Mouse (Mus musculus) gastrocnemius, adult 2 months (tissue): ENCODE results near the gene Nudt8. TPM values are rescaled to one million over a fixed set of nuclear protein-coding genes. Genes with fewer than 3 reads are reported as not detected.
"Not testable (repeated sequence)": the region's sequence is repeated elsewhere in the genome, so short reads cannot be mapped to it uniquely, and the experiment has no call there.

Experiments used
- DNase-seq: peaks from one replicate; pipeline ENCODE4 v3.0.0; 2022
- H3K27ac ChIP-seq: fragments of 200-600 bp; 2 replicates; pipeline ENCODE4 v1.8.1; 2022; ENCODE audit warnings: mild to moderate bottlenecking
- H3K4me3 ChIP-seq: fragments of 200-600 bp; 2 replicates; pipeline ENCODE4 v1.8.1; 2022; ENCODE audit warnings: mild to moderate bottlenecking, moderate library complexity
- CTCF ChIP-seq: fragments of 200-600 bp; IDR thresholded peaks from 2 replicates; pipeline ENCODE4 v1.8.1; 2022; ENCODE audit warnings: antibody characterized with exemption, mild to moderate bottlenecking, moderate library complexity
- intact Hi-C: fragments of 180-260 bp; cut with DNase I; formaldehyde crosslinking; loops from one replicate; pipeline ENCODE4 v1.15.1; 2025
- total RNA-seq, 2 experiments: library from RNA; stranded (reverse); gene quantifications; 2 replicates each; pipeline ENCODE4 v1.2.3; 2021

Nudt8 gene
- total RNA-seq, 2 experiments from 2014 or later: 19.2 to 31.9 TPM

DNA sequence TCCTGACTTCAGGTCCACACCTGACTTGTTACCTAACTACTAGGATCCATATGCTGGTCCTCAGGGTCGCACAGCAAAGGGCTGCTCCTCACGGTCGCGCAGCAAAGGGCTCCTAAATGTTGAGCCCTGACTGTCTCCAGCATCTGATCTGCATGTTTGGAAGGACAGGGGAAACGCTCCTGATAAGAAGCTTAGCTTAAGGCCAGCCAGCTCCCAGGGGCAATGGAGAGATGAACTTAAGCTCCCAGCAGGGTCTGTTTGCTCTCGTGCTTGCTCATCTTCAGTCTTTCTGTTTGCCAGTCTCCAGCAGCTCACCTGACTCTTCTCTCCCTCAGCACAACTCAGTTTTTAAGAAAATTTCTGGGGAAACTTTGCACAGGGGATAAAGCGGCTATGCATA lies 32.3 kb downstream of the Nudt8 start:
- no peak for DNase-seq
- intact Hi-C loops: no loop called here
- no peak for TF ChIP-seq CTCF
- no peak overlapping the region for H3K27ac ChIP-seq
- no peak overlapping the region for H3K4me3 ChIP-seq

DNA sequence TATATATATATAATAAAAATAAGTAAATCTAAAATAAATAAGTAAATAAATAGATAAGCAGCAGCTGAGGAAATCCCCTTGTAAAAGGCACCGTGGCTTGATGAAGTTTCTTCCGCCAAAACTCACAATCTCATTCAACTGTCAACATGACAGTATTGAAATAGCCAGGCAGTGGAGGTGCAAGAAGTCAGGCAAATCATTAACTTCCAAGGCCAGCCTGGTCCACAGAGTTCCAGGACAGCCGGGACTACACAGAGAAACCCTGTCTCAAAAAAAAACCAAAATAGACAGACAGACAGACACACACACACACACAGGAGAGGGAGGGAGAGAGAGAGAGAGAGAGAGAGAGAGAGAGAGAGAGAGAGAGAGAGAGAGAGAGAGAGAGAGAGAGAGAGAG lies 32.9 kb downstream of the Nudt8 start:
- no peak for DNase-seq
- intact Hi-C loops: no loop called here
- no peak overlapping the region for H3K4me3 ChIP-seq
- H3K27ac ChIP-seq: no peak overlapping the region
- no peak for TF ChIP-seq CTCF

DNA sequence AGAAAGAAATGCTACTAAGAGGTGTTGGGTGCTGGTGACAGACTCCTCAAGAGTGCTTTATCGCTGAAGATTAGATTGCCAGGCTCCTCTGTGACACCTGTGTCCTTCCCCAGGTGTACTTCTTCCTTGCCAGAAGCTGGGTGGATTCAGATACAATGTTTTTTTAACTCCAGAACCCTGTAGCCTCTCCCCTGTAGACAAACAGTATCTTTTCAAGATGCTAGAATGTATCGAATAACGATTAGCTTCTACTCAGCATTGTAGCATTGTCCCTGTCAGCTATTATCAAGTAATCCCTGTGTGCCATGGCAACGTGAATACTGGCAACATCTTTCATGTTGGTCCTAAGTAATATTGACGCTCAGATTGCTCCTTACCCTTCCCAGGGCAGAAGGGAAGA lies 33.4 kb downstream of the Nudt8 start:
- Histone ChIP-seq H3K27ac (no peak overlapping the region), H3K4me3 (no peak overlapping the region)
- TF ChIP-seq CTCF: no peak
- intact Hi-C loops: no loop called here
- DNase-seq: no peak

DNA sequence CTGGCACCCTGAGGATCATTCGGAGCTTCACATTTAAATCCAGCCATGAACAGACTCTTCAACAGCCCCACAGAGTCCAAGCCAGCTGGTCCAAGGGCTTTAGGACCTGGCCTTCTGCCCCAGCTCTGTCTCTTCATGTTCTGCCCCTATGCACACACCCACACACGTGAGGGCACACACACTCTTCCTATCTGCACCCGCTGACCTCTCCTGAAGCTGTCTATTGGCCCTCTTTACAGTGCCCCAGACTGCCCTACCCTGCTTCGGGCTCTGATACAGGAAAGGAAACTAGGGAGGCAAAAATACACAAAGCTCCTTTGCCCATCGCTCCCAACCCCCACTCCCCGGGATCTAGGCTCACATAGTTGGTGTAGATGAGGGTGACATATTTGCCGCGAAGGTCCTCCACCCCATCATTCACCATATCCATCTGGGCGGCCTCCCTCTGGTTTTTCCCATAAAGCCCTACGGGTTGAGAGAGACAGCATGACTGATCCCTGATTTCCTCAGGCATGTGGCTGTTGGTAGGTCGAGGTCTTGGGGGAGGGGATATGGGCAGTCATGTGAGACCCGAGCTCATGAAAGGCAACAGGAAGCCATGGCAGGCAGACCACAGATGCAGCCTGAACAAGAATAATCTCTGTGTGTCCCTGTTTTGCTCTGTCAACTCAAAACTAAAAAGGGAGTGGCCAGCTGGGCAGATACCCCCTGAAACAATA lies 36.1 kb downstream of the Nudt8 start:
- Histone ChIP-seq H3K27ac (no peak overlapping the region), H3K4me3 (peak overlapping the region; percentile 28)
- no peak for TF ChIP-seq CTCF
- intact Hi-C loops: no loop called here
- DNase-seq: no peak

DNA sequence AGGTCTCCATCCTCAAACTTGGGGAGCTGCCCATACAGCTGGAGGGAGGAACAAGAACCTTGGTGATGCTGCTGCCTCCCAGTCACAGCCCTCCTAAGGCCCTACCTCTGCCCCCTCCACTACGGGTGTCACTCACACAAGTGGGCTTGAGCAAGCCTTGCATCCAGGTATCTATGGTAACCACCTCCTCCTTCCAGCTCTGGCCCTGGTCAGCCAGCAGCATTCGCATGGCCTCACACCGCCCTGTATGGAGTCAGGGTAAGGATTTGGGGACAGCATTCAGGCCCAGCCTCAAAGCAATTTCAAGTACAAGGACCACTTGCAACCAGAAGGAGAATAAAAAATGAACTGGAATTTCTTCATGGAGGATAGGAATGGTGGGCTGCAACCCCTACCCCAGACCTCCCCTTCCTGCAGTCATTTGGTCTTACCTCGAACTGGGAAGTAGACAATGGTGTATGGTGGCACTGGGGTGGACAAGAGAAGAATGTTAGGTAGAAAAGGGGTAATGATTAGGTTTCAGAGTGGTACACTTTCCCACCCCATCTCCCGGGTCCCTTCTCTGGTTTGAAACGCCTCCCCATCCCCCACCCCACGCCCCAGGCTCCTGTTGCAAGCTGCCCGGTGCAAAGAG lies 36.9 kb downstream of the Nudt8 start:
- Histone ChIP-seq H3K4me3 (peak overlapping the region; percentile 84), H3K27ac (peak overlapping the region; percentile 94)
- DNase-seq, intact Hi-C loops: not testable (repeated sequence)

DNA sequence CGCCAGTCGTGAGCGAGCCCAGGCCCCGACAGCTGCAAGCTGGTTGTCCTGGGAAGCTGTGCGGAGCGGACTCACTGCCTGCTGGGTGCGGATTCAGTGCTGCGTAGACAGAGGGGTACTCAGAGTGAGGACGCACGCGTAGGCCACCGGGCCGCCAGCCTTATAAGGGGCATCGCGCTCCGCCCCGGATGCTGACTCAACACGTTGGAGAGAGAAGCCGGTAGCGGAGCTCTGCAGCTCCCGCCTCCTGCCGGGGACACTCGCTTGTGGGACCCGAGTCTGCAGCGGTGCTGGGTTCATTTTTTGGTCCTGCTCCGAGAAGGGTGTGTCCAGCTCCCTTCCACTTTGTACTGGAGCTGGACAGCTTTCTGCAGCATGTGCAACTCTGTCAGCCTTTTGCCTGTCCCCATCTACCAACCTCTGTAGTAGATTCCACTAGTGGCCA lies 37.4 kb downstream of the Nudt8 start, which contains the start of gene Gstp1:
Gstp1 (minus strand) TSS at position 198 of the 445 bp plus-strand sequence.
- peak; percentile 95 for DNase-seq
- Histone ChIP-seq H3K4me3 (peak within 1 kb of the TSS; percentile 84), H3K27ac (peak within 1 kb of the TSS; percentile 94)
- peak; percentile 36; the same call in 1 of the 2 replicates for TF ChIP-seq CTCF
- intact Hi-C loops: no loop called here

- intact Hi-C loops, DNase-seq, H3K27ac ChIP-seq, H3K4me3 ChIP-seq: not testable (repeated sequence)
Measured at GRCm38 (mm10) chr19:4040941-4041340, 40.6 kb downstream of the Nudt8 start.

GRCm38 (mm10) chr19:4041500-4041899 lies 41.1 kb downstream of the Nudt8 start:
- peak overlapping the region; percentile 69 for H3K4me3 ChIP-seq
- intact Hi-C loops, DNase-seq: not testable (repeated sequence)
- peak overlapping the region; percentile 86 for H3K27ac ChIP-seq

DNA sequence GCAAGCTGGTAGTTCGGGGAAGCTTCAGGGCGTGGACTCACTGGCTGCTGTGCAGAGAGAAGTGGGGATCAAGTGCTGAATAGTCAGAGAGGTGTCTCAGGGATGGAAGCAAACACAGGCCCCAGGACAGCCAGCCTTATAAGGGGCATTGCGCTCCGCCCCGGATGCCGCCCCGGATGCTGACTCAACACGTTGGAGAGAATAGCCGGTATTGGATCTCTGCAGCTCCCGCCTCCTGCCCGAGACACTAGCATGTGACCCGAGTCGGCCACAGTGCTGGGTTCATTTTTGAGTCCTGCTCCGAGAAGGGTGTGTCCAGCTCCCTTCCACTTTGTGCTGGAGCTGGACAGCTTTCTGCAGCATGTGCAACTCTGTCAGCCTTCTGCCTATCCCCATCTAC lies 41.7 kb downstream of the Nudt8 start:
- intact Hi-C loops: no loop called here
- H3K4me3 ChIP-seq: peak overlapping the region; percentile 69
- peak; percentile 87 for DNase-seq
- no peak for TF ChIP-seq CTCF
- peak overlapping the region; percentile 86 for H3K27ac ChIP-seq

DNA sequence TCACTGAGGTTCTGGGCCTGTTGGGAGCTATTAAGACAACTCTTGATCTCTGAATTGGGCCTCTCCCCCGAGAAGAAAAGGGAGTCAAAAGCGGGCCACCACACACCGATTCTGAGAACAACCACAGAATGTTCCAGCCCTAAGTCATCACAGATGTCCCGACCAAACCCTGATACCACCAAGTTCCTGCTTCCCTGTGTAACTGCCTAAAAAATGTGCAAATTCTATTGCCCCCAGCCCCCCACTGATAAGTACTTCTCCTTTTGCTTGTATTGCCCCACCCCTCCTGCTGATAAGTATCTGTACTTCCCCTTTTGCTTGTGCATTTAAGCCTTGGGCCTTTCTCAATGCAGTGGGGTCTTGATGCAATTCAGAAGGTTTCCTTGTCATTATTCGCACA lies 43.7 kb downstream of the Nudt8 start:
- intact Hi-C loops, H3K4me3 ChIP-seq, DNase-seq, H3K27ac ChIP-seq: not testable (repeated sequence)

DNA sequence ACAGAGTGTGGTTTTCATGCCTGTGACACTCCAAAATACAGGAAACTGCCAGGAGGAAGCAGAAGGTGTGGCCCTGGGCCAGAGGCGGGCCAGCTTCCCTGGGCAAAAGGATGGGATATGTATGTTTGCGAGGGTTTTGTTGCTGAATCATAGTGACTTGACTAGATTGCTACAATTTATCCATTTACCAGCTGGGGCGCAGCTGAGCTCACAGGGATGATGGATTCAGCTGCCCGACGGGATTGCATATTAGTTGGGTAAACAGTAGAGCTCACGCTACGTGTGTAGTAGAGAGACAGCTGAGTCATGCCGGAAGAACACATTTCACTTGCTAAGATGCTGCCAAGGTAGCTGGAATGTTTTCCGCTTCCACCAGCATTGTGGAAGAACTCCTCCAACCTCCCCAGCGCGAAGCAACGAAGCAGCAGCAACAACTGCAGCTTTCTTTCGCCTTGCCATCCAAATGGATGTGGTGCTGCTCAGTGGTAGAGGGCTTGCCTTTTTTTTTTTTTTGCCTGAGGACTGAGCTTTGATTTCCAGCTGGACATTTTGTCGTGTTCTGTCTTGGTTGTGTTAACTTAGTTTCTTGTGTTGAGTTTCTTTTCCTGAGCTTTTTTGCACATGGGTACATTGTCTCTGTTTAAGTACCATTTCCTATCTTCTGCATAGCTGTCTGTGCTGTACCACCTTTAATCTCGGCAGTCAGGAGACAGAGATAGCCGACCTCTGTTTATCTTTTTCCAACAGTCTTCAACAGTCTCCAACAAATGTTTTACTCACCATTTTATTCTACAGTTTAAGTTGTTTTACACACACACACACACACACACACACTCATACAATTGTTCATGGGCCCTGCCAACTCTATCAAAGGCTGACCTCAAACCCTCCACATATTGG lies 45.8 kb downstream of the Nudt8 start, which contains the start of gene Gstp2:
Gstp2 (minus strand) TSS at position 58 of the 900 bp plus-strand sequence.
- TF ChIP-seq CTCF: peak; percentile 62
- H3K4me3 ChIP-seq: peak within 1 kb of the TSS; percentile 61
- DNase-seq: peak; percentile 85
- peak within 1 kb of the TSS; percentile 89 for H3K27ac ChIP-seq
- intact Hi-C loops: no loop called here

- intact Hi-C loops: no loop called here
- Histone ChIP-seq H3K27ac (peak overlapping the region; percentile 89), H3K4me3 (no peak overlapping the region)
- DNase-seq: no peak
- TF ChIP-seq CTCF: no peak
Measured at GRCm38 (mm10) chr19:4046866-4047254, 46.5 kb downstream of the Nudt8 start.
